Mouse (Mus musculus): ENCODE data around the gene Gm6685.
"Not testable (repeated sequence)": the region's sequence is repeated elsewhere in the genome, so short reads cannot be mapped to it uniquely, and the experiment has no call there.

The Gm6685 gene

DNA sequence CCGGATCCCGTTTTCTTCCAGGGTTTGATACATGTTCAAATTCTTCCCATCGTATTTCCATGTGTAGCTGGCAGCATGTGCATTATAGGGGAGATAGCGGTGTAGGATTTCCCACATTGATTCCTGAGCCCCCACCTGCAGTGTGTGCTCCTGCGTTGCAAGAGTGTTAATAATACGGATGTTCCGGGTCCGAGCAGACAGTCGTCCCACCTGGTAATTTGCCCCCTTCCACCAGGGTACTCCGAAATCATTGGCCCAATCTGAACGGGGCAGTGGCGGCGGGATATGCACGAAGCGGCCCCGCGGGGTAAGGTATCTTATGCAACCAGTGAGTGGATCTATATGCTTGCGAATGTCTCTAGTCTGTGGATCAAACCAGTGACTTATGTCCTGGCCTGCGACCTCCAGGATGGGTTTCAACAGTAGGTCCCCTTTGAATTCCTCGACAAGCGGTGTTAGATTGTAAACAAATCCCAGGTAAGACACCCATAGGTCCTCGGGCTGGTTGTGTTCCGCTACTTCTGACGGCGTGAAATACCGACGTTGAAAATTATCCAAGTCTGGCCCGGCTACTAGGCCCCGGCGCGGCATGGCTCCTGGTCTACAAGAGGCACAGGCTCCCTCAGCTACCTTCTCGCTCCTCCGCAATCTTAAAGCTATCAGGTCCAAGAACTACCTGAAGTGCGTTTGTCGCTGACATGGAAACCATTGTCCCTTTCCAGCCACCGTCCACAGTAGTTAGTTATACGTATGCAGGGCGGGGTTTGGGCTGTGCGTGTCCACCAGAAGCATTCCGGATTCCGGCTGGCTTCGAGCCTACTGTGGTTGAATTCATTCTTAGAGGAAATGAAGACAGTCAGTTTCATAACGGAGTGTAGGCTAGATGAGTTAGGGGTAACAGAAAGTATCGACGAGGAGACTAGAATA lies at the start of gene Gm6685:
TSS of gene Gm6685 (minus strand) at position 644 of the 927 bp plus-strand sequence.
- DNase-seq (ENCODE audit: low read depth), result not testable (repeated sequence)

DNA sequence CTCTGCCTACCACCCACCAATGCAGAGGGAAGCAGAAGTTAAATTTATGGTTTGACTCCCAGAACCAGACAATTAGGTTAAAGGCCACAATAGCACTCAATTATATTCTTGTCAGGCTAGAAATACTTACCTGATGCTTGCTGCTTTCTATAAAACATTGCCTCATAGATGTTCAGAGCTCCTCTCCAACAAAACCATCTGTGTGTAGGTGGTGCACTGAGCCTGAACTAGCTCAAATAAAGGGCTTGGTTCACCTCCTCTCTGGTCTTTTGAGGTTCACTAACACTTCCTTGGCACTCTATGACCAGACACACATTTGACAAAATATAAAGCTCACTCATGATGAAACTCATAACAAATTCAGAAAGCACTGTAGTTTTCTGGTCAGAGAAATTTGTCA lies 36.2 kb upstream of the Gm6685 start:
- DNase-seq (ENCODE audit: low read depth), result no peak

DNA sequence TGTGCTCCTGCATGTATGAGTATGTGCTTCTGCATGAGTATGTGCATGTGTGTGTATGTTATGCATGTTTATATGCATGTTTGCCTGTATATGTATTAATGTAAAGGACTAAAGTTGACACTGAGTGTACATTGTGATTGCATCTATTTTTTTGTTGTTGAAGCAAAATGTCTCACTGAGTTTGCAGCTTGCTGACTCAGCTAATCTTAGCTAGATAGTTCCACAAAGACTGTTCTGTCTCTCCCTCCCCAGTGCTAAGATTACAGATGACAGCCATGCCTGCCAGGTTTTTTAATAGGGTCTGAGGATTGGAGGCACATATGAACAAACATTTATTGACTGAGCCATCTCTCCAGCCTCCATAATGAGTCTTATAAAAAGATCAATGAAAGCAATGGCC lies 35.0 kb upstream of the Gm6685 start:
- no peak for DNase-seq (ENCODE audit: low read depth)

DNA sequence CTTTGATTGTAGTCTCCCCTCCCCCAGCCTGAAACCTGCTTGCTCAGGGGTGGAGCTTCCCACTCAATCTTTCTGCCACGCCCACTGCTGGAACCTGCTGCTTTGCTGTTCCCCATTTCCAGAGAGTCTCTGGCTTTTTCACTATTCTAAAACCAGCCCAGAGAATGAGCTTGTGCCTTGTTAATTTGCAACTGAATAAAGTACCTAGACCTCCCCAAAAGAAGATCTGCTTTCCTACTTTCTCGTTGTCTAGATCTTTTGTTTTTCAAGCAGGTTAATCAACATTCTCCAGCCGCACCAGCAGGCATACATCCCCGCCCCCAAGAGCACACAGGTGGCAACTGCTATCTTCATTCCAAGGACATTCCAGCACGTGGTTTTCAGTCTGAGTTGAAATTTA lies 31.7 kb upstream of the Gm6685 start:
- not testable (repeated sequence) for DNase-seq (ENCODE audit: low read depth)

DNA sequence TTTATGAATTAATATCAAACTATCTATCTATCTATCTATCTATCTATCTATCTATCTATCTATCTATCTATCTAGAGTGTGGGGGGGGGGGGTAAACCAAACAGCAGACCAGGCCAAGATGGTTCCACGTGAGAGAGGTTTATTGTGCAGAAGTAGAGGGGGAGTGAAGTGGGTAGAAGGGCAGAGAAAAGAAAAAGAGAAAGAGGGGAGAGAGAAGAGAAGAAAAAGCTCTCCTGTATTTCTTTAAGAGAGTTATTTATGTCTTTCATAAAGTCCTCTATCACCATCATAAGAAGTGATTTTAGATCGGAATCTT lies 26.2 kb upstream of the Gm6685 start:
- DNase-seq (ENCODE audit: low read depth), result no peak

DNA sequence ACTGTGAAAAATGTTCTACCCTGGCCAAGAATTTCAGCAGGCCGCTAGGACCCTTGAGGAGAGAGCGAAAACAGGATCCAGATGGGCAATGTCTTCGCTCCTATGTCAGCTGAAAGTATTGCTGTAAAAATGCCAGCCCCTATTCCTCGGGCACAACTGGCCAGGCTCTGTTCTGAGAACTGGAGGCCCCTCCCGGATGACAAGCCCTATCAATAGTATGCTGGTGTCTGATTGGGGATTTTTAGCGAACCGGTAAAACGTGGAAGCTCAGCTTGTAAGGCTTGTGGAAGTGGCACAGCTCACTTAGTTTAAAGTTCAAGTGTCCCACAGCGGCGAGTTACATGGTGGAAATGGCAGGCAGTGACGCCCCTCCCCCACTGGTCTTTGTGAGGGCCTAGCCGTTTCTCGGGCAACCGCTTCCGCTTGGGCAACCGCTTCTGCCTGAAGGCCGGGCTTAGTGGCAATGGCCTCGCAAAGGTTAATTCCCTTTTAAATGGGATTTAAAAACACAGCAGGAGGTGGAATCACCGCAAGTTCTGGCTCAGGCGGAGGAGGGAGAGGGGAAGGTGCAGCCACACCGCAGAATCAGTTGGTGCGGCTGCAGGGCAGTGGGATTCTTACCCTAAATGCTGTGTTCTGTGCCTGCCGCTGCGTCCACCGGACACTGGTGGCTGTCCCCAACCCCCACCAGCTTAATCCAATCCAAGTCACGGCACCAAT lies 25.7 kb upstream of the Gm6685 start:
- DNase-seq (ENCODE audit: low read depth), result peak; percentile 1

DNA sequence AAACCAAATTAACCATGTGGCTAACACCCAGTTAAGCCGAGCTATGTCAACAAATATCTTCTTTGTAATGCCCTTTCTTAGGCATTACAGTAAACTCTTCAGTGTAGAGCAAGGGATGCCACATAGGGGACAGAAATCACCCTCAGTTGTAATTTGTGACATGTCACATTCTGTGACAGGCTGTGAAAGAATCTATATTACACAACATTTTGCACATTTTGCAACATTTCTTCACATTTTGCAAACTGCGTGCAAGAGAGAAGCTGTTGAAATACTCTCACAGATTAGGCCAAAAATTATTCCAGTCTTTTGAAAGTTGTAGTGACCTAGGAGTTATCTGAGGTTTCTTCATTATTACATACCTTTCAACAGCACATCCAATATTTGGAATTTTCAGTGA lies 3.8 kb upstream of the Gm6685 start:
- no peak for DNase-seq (ENCODE audit: low read depth)

DNA sequence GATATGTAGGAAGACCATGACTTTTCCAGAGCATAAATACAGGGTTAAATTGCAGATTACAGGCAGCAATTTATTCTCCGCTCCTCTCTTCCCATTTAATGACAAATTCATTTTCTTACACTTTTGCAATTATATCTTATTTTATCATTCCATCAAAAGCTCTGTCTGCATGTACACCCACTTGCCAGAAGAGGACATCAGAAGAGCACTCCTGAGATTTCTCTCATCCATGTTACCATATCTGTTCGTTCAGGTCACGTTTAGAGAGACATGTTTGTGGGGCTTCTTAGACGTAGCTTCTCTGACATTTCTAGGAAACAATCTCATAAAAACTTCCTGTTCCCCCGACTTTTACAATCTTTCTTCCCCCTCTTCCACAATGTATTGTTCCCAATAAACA lies 2.2 kb upstream of the Gm6685 start:
- DNase-seq (ENCODE audit: low read depth), result no peak

DNA sequence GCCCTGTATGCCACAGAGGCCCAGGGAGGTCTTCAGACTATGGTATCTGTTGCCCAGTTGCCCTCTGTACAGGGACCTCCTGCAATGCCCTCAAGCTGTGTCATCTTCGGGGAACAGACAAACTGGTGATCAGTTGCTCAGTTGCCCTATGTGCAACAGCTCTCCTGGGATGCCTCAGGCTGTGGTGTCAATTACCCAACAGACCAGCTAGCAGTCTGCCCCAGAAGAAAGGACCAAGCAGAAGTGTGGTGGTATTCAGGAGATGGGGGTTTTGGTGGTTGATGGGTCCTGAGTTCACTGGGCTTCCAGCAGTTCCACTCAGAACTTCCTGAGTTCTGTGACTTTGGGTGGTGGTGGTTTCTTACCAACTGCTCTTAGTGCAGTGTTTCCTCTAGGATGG lies 11.8 kb downstream of the Gm6685 start:
- DNase-seq (ENCODE audit: low read depth), result no peak

DNA sequence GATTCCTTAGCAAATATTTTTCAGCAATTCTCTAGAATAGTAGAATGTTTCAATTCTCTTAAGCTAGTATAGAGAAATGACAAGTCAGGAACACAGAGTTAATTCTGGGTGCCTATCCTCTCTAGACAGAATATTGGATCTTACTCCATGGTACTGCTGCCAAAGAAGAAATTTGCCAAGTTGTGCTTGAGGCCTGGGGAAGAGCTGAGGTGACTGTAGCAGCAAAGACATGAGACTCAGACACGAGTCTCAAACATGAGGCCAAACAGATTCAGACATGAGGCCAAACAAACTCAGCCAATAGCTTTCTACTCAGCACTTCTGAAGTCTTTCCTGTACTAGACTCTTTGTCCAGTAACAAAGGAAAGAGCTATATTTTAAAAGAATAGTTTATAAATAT lies 26.3 kb downstream of the Gm6685 start:
- DNase-seq (ENCODE audit: low read depth), result no peak

DNA sequence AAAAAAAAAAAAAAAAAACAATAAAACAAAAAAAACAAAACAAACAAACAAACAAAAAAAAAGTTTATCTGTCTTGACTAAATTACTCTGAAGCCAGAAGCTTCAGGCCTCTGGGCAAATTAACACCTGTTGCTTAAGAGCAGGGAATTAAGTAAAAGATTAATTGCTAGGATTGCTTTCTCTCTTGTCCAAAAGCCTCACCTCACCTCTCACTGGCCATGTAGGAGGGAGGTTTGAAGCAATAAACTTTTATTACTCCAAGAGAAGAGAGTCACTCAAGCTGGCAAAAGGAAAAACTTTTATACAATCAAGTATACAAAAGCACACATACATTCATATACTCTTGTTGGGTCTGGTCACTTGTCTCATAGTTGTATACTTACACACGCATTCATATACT lies 31.9 kb downstream of the Gm6685 start:
- no peak for DNase-seq (ENCODE audit: low read depth)

DNA sequence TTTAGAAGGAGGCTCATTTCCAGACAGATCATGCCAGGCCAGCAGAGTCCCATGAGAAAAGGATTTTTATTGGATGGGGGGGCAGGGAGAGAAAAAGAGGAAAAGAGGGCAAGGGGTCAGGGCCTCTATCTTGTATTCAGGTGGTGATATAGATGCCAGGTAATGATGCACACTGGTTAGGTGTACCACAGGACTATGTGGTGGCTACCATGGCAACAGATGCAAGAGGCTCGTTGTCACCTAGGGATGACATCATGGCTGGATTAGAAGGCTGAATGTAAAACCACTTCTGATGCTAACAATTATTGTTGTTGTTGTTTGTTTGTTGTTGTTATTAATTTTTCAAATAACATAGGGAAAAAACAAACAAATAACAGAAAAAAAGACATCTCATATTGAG lies 49.2 kb downstream of the Gm6685 start:
- no peak for DNase-seq (ENCODE audit: low read depth)
